ENCODE assay signal across 8 mouse cellular contexts in genomic region chr5:125404903-125405545, GRCm38 (mm10). TPM values are rescaled to one million over a fixed set of nuclear protein-coding genes. Genes with fewer than 3 reads are reported as not detected.
DNase-seq lines count a peak whose midpoint lies in the region; ATAC-seq lines count a peak whose summit lies in the region.

No protein-coding gene starts in this region.

- under 1% methylated on average over 28 of the region's 28 CpGs for WGBS in kidney, embryonic 14.5 days
- WGBS in intestine, embryonic 15.5 days: under 1% methylated on average over 28 of the region's 28 CpGs
- whole genome bisulfite sequencing in limb, embryonic 13.5 days: under 1% methylated on average over 28 of the region's 28 CpGs
- under 1% methylated on average over 28 of the region's 28 CpGs for WGBS in midbrain, embryonic 13.5 days

- peak overlapping the region; percentile 59 for H3K9ac ChIP-seq in kidney, embryonic 14.5 days (ENCODE audit: low read depth, low read length)
- peak overlapping the region; percentile 57 for H3K9ac ChIP-seq in intestine, embryonic 15.5 days
- peak overlapping the region; percentile 63 for H3K9ac ChIP-seq in limb, embryonic 13.5 days
- H3K9ac ChIP-seq in midbrain, embryonic 13.5 days (replicated peaks): peak overlapping the region; percentile 62

- DNase-seq in kidney, adult 8-10 months: no peak
- peak; percentile 89 for DNase-seq in embryo, embryonic 11 days
- peak; percentile 41 for DNase-seq in gastrocnemius, postnatal 14 days
- peak; percentile 32 to 33 for DNase-seq in spleen, postnatal 14 days (ENCODE audit: low spot score in 2 of 2)

- peak; percentile 50 for ATAC-seq in kidney, embryonic 14.5 days (ENCODE audit: low FRiP score, low TSS enrichment)
- ATAC-seq in intestine, embryonic 15.5 days: peak; percentile 32
- ATAC-seq in limb, embryonic 13.5 days (ENCODE audit: low FRiP score, low read depth): 0 out of 2 replicates have a peak, but pooled peaks have one; percentile 19
- ATAC-seq in midbrain, embryonic 13.5 days: peak; percentile 41

- H3K27ac ChIP-seq in kidney, embryonic 14.5 days (ENCODE audit: low read depth, low read length): peak overlapping the region; percentile 86
- peak overlapping the region; percentile 80 for H3K27ac ChIP-seq in intestine, embryonic 15.5 days
- H3K27ac ChIP-seq in limb, embryonic 13.5 days: peak overlapping the region; percentile 84
- H3K27ac ChIP-seq in midbrain, embryonic 13.5 days: peak overlapping the region; percentile 90

- peak overlapping the region; percentile 90 for H3K4me2 ChIP-seq in kidney, embryonic 14.5 days (replicated peaks; ENCODE audit: low read depth, low read length)
- H3K4me2 ChIP-seq in intestine, embryonic 15.5 days (replicated peaks): peak overlapping the region; percentile 78
- peak overlapping the region; percentile 68 for H3K4me2 ChIP-seq in limb, embryonic 13.5 days (replicated peaks)
- peak overlapping the region; percentile 69 for H3K4me2 ChIP-seq in midbrain, embryonic 13.5 days (replicated peaks)

- peak overlapping the region; percentile 72 for H3K4me3 ChIP-seq in kidney, embryonic 14.5 days (ENCODE audit: low read length)
- H3K4me3 ChIP-seq in intestine, embryonic 15.5 days (replicated peaks): peak overlapping the region; percentile 60
- peak overlapping the region; percentile 59 for H3K4me3 ChIP-seq in limb, embryonic 13.5 days
- H3K4me3 ChIP-seq in midbrain, embryonic 13.5 days (replicated peaks): peak overlapping the region; percentile 56

- no peaks in the 10 kb centered on the region for H3K36me3 ChIP-seq in kidney, embryonic 14.5 days (ENCODE audit: control insufficient read depth, insufficient read depth, low read length)
- no peaks in the 10 kb centered on the region for H3K36me3 ChIP-seq in intestine, embryonic 15.5 days
- no peaks in the 10 kb centered on the region for H3K36me3 ChIP-seq in limb, embryonic 13.5 days
- no peaks in the 10 kb centered on the region for H3K36me3 ChIP-seq in midbrain, embryonic 13.5 days

- intact Hi-C loops in gastrocnemius, postnatal 14 days (cut with DNase I; ENCODE audit: low total_unique reads): no loop called here

- H3K27me3 ChIP-seq in kidney, embryonic 14.5 days (ENCODE audit: control insufficient read depth, insufficient read depth, low read length): no peaks in the 10 kb centered on the region
- H3K27me3 ChIP-seq in intestine, embryonic 15.5 days (replicated peaks): no peaks in the 10 kb centered on the region
- peaks cover 7% of the 10 kb centered on the region; the same call in 1 of the 2 replicates for H3K27me3 ChIP-seq in limb, embryonic 13.5 days
- no peaks in the 10 kb centered on the region for H3K27me3 ChIP-seq in midbrain, embryonic 13.5 days

- peaks cover 8% of the 10 kb centered on the region for H3K4me1 ChIP-seq in kidney, embryonic 14.5 days (ENCODE audit: control insufficient read depth, insufficient read depth, low read length)
- peaks cover 13% of the 10 kb centered on the region for H3K4me1 ChIP-seq in intestine, embryonic 15.5 days (replicated peaks)
- H3K4me1 ChIP-seq in limb, embryonic 13.5 days: peaks cover 19% of the 10 kb centered on the region
- H3K4me1 ChIP-seq in midbrain, embryonic 13.5 days (replicated peaks): peaks cover 15% of the 10 kb centered on the region

- no peaks in the 10 kb centered on the region for H3K9me3 ChIP-seq in kidney, embryonic 14.5 days (ENCODE audit: control insufficient read depth, low read length)
- H3K9me3 ChIP-seq in intestine, embryonic 15.5 days: no peaks in the 10 kb centered on the region
- H3K9me3 ChIP-seq in limb, embryonic 13.5 days: no peaks in the 10 kb centered on the region
- no peaks in the 10 kb centered on the region for H3K9me3 ChIP-seq in midbrain, embryonic 13.5 days

RNA-seq across cellular contexts. Expression of gene Ubc, which starts 15.0 kb away (rescaled TPM):
- 715 and 1,051 TPM in 2 replicates for polyA plus RNA-seq in kidney, embryonic 14.5 days (2014; fragmentation: Nextera tagmentation; extraction: Ambion mirVana)
- total RNA-seq in gastrocnemius, postnatal 14 days (2021): 1,000 to 10,000 TPM in 1 of 2 experiments, 100 to 1,000 TPM in 1; 660 to 1,001 TPM
- polyA plus RNA-seq in intestine, embryonic 15.5 days (2015; fragmentation: Nextera tagmentation; extraction: Ambion mirVana): 875 and 888 TPM in 2 replicates
- 1,179 and 1,190 TPM in 2 replicates for polyA plus RNA-seq in limb, embryonic 13.5 days (2015; fragmentation: Nextera tagmentation; extraction: Ambion mirVana)
- 1,275 and 1,322 TPM in 2 replicates for polyA plus RNA-seq in midbrain, embryonic 13.5 days (2015; fragmentation: Nextera tagmentation; extraction: Ambion mirVana)

RNA-seq across cellular contexts. Expression of gene Gm10382, which starts 15.9 kb away (rescaled TPM):
- 0.16 and 0.41 TPM in 2 replicates for polyA plus RNA-seq in kidney, embryonic 14.5 days (2014; fragmentation: Nextera tagmentation; extraction: Ambion mirVana)
- not detected for total RNA-seq in gastrocnemius, postnatal 14 days (2021)
- 0.23 and 0.40 TPM in 2 replicates for polyA plus RNA-seq in intestine, embryonic 15.5 days (2015; fragmentation: Nextera tagmentation; extraction: Ambion mirVana)
- polyA plus RNA-seq in limb, embryonic 13.5 days (2015; fragmentation: Nextera tagmentation; extraction: Ambion mirVana): 0.34 and 0.41 TPM in 2 replicates
- 0.39 and 0.89 TPM in 2 replicates for polyA plus RNA-seq in midbrain, embryonic 13.5 days (2015; fragmentation: Nextera tagmentation; extraction: Ambion mirVana)

RNA-seq across cellular contexts. Expression of gene Dhx37, which starts 28.9 kb away (rescaled TPM):
- 7.7 and 14.4 TPM in 2 replicates for polyA plus RNA-seq in kidney, embryonic 14.5 days (2014; fragmentation: Nextera tagmentation; extraction: Ambion mirVana)
- 1 to 10 TPM; 3.6 to 4.0 TPM for total RNA-seq in gastrocnemius, postnatal 14 days (2021)
- 10.7 and 11.3 TPM in 2 replicates for polyA plus RNA-seq in intestine, embryonic 15.5 days (2015; fragmentation: Nextera tagmentation; extraction: Ambion mirVana)
- 12.1 and 12.9 TPM in 2 replicates for polyA plus RNA-seq in limb, embryonic 13.5 days (2015; fragmentation: Nextera tagmentation; extraction: Ambion mirVana)
- polyA plus RNA-seq in midbrain, embryonic 13.5 days (2015; fragmentation: Nextera tagmentation; extraction: Ambion mirVana): 12.1 and 13.2 TPM in 2 replicates

RNA-seq across cellular contexts. Expression of gene Bri3bp, which starts 36.3 kb away (rescaled TPM):
- polyA plus RNA-seq in kidney, embryonic 14.5 days (2014; fragmentation: Nextera tagmentation; extraction: Ambion mirVana): 29.6 and 39.8 TPM in 2 replicates
- 1 to 10 TPM; 5.3 to 6.4 TPM for total RNA-seq in gastrocnemius, postnatal 14 days (2021)
- polyA plus RNA-seq in intestine, embryonic 15.5 days (2015; fragmentation: Nextera tagmentation; extraction: Ambion mirVana): 59.6 and 60.4 TPM in 2 replicates
- polyA plus RNA-seq in limb, embryonic 13.5 days (2015; fragmentation: Nextera tagmentation; extraction: Ambion mirVana): 37.3 and 38.1 TPM in 2 replicates
- 28.2 and 29.6 TPM in 2 replicates for polyA plus RNA-seq in midbrain, embryonic 13.5 days (2015; fragmentation: Nextera tagmentation; extraction: Ambion mirVana)

Comparison
In these comparisons a context has a peak if more than half of its experiments do, and no peak if none do; other contexts are left out.
1. DNase-seq: peak in embryo, embryonic 11 days (single experiment), gastrocnemius, postnatal 14 days (single experiment) and spleen, postnatal 14 days (2 of 2); none in kidney, adult 8-10 months (0 of 2).
2. Peak in every context shown above with its lines, with median percentiles within 50 percentile points of each other: ATAC-seq, H3K27ac ChIP-seq, H3K4me2 ChIP-seq, H3K4me3 ChIP-seq and H3K9ac ChIP-seq.